Mouse (Mus musculus): ENCODE data around the gene Ppp6r1. TPM values are rescaled to one million over a fixed set of nuclear protein-coding genes. Genes with fewer than 3 reads are reported as not detected.
A peak's percentile ranks its signal among the peaks of the same experiment; 100 is the strongest.

Gene Ppp6r1
- polyA plus RNA-seq, 2 experiments: 7.9 to 86.9 TPM

DNA sequence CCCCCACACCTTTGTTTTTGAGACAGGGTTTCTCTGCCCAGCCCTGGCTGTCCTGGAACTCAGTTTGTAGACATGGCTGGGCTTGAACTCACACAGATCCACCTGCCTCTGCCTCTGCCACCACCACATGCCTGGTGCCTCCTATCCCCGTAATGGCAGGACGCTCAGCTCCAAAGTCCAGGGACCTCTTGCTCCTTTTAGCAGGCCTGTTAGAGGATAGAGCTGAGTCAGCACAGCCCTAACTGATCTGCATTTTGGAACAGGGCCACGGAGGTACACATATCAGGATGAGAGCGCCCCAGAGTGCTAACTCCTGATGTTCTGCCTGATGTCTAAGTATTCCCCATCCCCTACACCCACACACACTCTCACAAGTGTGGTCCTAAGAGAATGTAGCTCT is 27.8 kb downstream of the Ppp6r1 start, which contains the start of gene Tmem86b:
Gene Tmem86b (minus strand): TSS at position 392 of the 400 bp plus-strand sequence.
- no peaks in the 10 kb centered on the region for H3K27me3 ChIP-seq (ENCODE audit: control insufficient read depth, insufficient read depth, low read length)
- no peak within 1 kb of the TSS for H3K9ac ChIP-seq (ENCODE audit: low read depth, low read length, severe bottlenecking)
- peaks cover 74% of the 10 kb centered on the region for H3K36me3 ChIP-seq (ENCODE audit: control insufficient read depth, insufficient read depth, low read length)
- H3K4me1 ChIP-seq (ENCODE audit: control insufficient read depth, insufficient read depth, low read length): no peaks in the 10 kb centered on the region
- TF ChIP-seq POLR2A (IDR thresholded peaks at IDR 0.05; ENCODE audit: borderline replicate concordance, extremely low read depth, insufficient read depth, insufficient read length): no peak
- WGBS: 94% methylated on average over 4 of the region's 4 CpGs
- no peak within 1 kb of the TSS for H3K4me3 ChIP-seq (replicated peaks; ENCODE audit: low read length)
- no peak within 1 kb of the TSS for H3K27ac ChIP-seq (replicated peaks; ENCODE audit: low read depth, low read length)
- DNase-seq (ENCODE audit: low spot score) (no peak), ATAC-seq (ENCODE audit: low FRiP score, low read depth) (no peak)
- H3K9me3 ChIP-seq (ENCODE audit: control insufficient read depth, low read length): no peaks in the 10 kb centered on the region
- no peak within 1 kb of the TSS for H3K4me2 ChIP-seq (replicated peaks; ENCODE audit: low read depth, low read length, severe bottlenecking)

DNA sequence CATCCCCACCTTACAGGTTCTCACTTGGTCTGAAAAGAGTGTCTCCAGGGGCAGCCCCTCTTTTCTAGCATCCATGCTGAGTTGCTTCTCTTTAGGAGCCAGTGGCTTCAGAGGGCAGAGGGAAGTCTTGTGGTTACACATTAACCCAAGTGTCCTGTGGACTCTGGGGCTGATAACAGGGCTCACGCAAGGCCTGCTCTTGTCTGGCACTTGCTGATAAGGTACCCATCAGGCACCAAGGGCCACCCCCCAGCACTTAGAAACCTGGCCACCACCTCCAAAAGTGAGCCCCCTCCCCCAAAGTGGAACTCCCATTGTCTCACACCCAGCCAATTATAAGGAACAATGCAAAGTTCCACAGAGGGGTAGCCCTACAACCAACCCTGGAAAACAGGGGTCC is 28.6 kb downstream of the Ppp6r1 start:
- Histone ChIP-seq H3K4me3 (replicated peaks; ENCODE audit: low read length) (no peak overlapping the region), H3K4me2 (replicated peaks; ENCODE audit: low read depth, low read length, severe bottlenecking) (no peak overlapping the region), H3K27ac (replicated peaks; ENCODE audit: low read depth, low read length) (no peak overlapping the region), H3K36me3 (ENCODE audit: control insufficient read depth, insufficient read depth, low read length) (peaks cover 66% of the 10 kb centered on the region), H3K27me3 (ENCODE audit: control insufficient read depth, insufficient read depth, low read length) (no peaks in the 10 kb centered on the region), H3K4me1 (ENCODE audit: control insufficient read depth, insufficient read depth, low read length) (no peaks in the 10 kb centered on the region), H3K9ac (ENCODE audit: low read depth, low read length, severe bottlenecking) (no peak overlapping the region), H3K9me3 (ENCODE audit: control insufficient read depth, low read length) (no peaks in the 10 kb centered on the region)
- TF ChIP-seq POLR2A (IDR thresholded peaks at IDR 0.05; ENCODE audit: borderline replicate concordance, extremely low read depth, insufficient read depth, insufficient read length): no peak
- no peak for ATAC-seq (ENCODE audit: low FRiP score, low read depth)
- DNase-seq (ENCODE audit: low spot score): no peak
- WGBS: 89% methylated on average over 1 of the region's 1 CpGs

DNA sequence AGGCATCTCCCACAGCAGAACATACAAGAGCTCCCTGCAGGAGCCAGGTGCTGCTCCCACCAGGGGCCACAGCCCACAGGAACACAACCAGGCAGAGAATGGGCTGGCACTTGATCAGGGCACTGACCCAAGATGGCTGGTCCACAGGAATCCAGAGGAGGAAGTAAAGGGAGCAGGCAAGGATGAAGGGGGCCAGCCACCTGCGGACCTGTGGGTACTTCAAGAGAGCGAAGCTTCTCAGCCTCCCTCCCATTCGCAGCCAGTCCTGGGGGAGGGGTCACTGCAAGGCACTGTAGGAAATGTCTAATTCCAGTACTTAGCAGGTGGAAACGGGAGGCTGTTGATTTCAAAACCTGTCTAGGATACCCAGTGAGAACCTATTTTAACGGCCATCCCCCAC is 29.2 kb downstream of the Ppp6r1 start:
- no peaks in the 10 kb centered on the region for H3K27me3 ChIP-seq (ENCODE audit: control insufficient read depth, insufficient read depth, low read length)
- no peak for TF ChIP-seq POLR2A (IDR thresholded peaks at IDR 0.05; ENCODE audit: borderline replicate concordance, extremely low read depth, insufficient read depth, insufficient read length)
- peaks cover 63% of the 10 kb centered on the region for H3K36me3 ChIP-seq (ENCODE audit: control insufficient read depth, insufficient read depth, low read length)
- H3K4me1 ChIP-seq (ENCODE audit: control insufficient read depth, insufficient read depth, low read length): no peaks in the 10 kb centered on the region
- no peak overlapping the region for H3K27ac ChIP-seq (replicated peaks; ENCODE audit: low read depth, low read length)
- H3K4me3 ChIP-seq (replicated peaks; ENCODE audit: low read length): no peak overlapping the region
- DNase-seq (ENCODE audit: low spot score) (no peak), ATAC-seq (ENCODE audit: low FRiP score, low read depth) (no peak)
- 90% methylated on average over 5 of the region's 5 CpGs for WGBS
- H3K4me2 ChIP-seq (replicated peaks; ENCODE audit: low read depth, low read length, severe bottlenecking): no peak overlapping the region
- H3K9ac ChIP-seq (ENCODE audit: low read depth, low read length, severe bottlenecking): no peak overlapping the region
- no peaks in the 10 kb centered on the region for H3K9me3 ChIP-seq (ENCODE audit: control insufficient read depth, low read length)

DNA sequence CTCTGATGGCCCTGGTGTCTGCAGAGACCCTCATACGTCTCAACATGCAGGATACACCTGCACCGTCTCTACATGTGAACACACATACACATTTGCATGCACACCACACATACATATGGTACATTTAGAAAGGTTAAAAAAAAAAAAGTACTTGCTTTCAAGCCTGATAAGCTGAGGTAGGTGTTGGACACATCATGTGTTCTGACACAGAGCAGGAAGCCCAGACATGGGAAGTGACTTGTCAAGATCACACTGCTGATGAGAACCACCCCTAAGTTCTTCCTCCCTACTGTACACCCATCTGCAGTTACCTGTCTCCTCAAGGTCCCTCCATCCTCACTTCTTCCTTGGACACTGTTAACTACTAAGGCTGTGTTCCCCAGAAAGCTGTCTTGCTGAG is 32.9 kb downstream of the Ppp6r1 start:
- WGBS: 94% methylated on average over 2 of the region's 2 CpGs
- Histone ChIP-seq H3K4me2 (replicated peaks; ENCODE audit: low read depth, low read length, severe bottlenecking) (no peak overlapping the region), H3K9ac (ENCODE audit: low read depth, low read length, severe bottlenecking) (no peak overlapping the region), H3K36me3 (ENCODE audit: control insufficient read depth, insufficient read depth, low read length) (peaks cover 29% of the 10 kb centered on the region), H3K27ac (replicated peaks; ENCODE audit: low read depth, low read length) (no peak overlapping the region), H3K9me3 (ENCODE audit: control insufficient read depth, low read length) (no peaks in the 10 kb centered on the region), H3K27me3 (ENCODE audit: control insufficient read depth, insufficient read depth, low read length) (no peaks in the 10 kb centered on the region), H3K4me3 (replicated peaks; ENCODE audit: low read length) (no peak overlapping the region), H3K4me1 (ENCODE audit: control insufficient read depth, insufficient read depth, low read length) (no peaks in the 10 kb centered on the region)
- DNase-seq (ENCODE audit: low spot score) (no peak), ATAC-seq (ENCODE audit: low FRiP score, low read depth) (peak; percentile 10; the same call in 1 of the 2 replicates)
- TF ChIP-seq POLR2A (IDR thresholded peaks at IDR 0.05; ENCODE audit: borderline replicate concordance, extremely low read depth, insufficient read depth, insufficient read length): no peak

DNA sequence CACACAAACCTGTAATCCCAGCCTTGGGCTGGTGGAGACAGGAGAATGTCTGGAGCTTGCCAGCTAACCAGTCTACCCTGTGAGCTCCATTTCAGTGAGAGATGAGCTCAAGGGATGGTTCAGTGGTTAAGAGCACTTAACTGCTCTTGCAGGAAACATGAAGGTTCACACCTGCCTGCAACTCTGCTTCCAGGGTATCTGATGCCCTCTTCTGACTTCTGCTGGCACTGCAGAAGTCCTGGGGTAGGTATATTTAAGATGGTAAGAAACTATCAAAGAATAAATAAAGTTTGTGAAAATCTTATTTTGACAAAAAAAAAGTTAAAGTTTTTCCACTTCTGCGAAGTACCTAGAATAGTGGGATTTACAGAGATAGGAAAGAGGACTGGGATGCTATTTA is 34.5 kb downstream of the Ppp6r1 start:
- Histone ChIP-seq H3K4me2 (replicated peaks; ENCODE audit: low read depth, low read length, severe bottlenecking) (no peak overlapping the region), H3K27ac (replicated peaks; ENCODE audit: low read depth, low read length) (no peak overlapping the region), H3K4me3 (replicated peaks; ENCODE audit: low read length) (no peak overlapping the region), H3K27me3 (ENCODE audit: control insufficient read depth, insufficient read depth, low read length) (no peaks in the 10 kb centered on the region), H3K9me3 (ENCODE audit: control insufficient read depth, low read length) (no peaks in the 10 kb centered on the region), H3K4me1 (ENCODE audit: control insufficient read depth, insufficient read depth, low read length) (no peaks in the 10 kb centered on the region), H3K9ac (ENCODE audit: low read depth, low read length, severe bottlenecking) (no peak overlapping the region), H3K36me3 (ENCODE audit: control insufficient read depth, insufficient read depth, low read length) (peaks cover 14% of the 10 kb centered on the region)
- no peak for ATAC-seq (ENCODE audit: low FRiP score, low read depth)
- no peak for DNase-seq (ENCODE audit: low spot score)
- 38% methylated on average over 1 of the region's 1 CpGs for WGBS
- no peak for TF ChIP-seq POLR2A (IDR thresholded peaks at IDR 0.05; ENCODE audit: borderline replicate concordance, extremely low read depth, insufficient read depth, insufficient read length)

All from limb, embryonic 14.5 days (tissue).